Mouse (Mus musculus) CH12.LX (cell line): ENCODE data around the gene Mrpl20. TPM values are rescaled to one million over a fixed set of nuclear protein-coding genes. Genes with fewer than 3 reads are reported as not detected.

Experiments
- DNase-seq: peaks from one replicate; pipeline ENCODE4 v3.0.0-alpha.2; 2013; ENCODE audit errors: extremely low read depth
- H3K27ac ChIP-seq: 2 replicates; pipeline ENCODE4 v1.5.1; 2012; ENCODE audit warnings: low read depth, mild to moderate bottlenecking, control low read depth, moderate library complexity; ENCODE audit not compliant: insufficient read depth
- H3K27me3 ChIP-seq: replicated peaks from 2 replicates; pipeline ENCODE3; 2012; ENCODE audit warnings: inconsistent platforms
- H3K36me3 ChIP-seq, 2 experiments: replicated peaks in 1 of 2; 2 replicates each; pipeline versions ENCODE3 to v1.6.1; 2012; ENCODE audit warnings: inconsistent platforms in 1 of 2, low read length in 1 of 2, mild to moderate bottlenecking in 1 of 2, mixed read lengths in 1 of 2, moderate library complexity in 1 of 2; ENCODE audit not compliant: control insufficient read depth in 1 of 2, insufficient read depth in 1 of 2
- H3K4me1 ChIP-seq, 2 experiments: 2 replicates each; pipeline ENCODE4 v1.6.1; 2012; ENCODE audit warnings: inconsistent platforms in 1 of 2, moderate library complexity in 1 of 2; ENCODE audit not compliant: insufficient read depth in 2 of 2, control insufficient read depth in 1 of 2
- H3K4me2 ChIP-seq: 2 replicates; pipeline ENCODE4 v1.6.1; 2012; ENCODE audit warnings: low read depth, mild to moderate bottlenecking, control low read depth; ENCODE audit not compliant: poor library complexity, insufficient read depth, severe bottlenecking
- H3K4me3 ChIP-seq, 3 experiments: fragments of 150-350 bp in 1 of 3; sonication (generic) in 1 of 3; replicated peaks in 1 of 3; 2 replicates each; pipeline versions ENCODE3 to v1.5.1; 2011 to 2012; ENCODE audit warnings: low read depth in 2 of 3, low read length in 2 of 3, mild to moderate bottlenecking in 2 of 3, moderate library complexity in 2 of 3, control low read depth in 1 of 3, improper control_type of control experiment in 1 of 3, inconsistent platforms in 1 of 3, mixed read lengths in 1 of 3; ENCODE audit not compliant: poor library complexity in 1 of 3
- H3K79me2 ChIP-seq: replicated peaks from 2 replicates; pipeline ENCODE4 v1.6.1; 2012; ENCODE audit warnings: mild to moderate bottlenecking, moderate library complexity; ENCODE audit not compliant: control insufficient read depth, poor library complexity, insufficient read depth, severe bottlenecking; ENCODE audit errors: extremely low read depth
- H3K9ac ChIP-seq: 2 replicates; pipeline ENCODE4 v1.6.1; 2012; ENCODE audit warnings: low read depth, mild to moderate bottlenecking, control low read depth, moderate library complexity; ENCODE audit not compliant: insufficient read depth
- H3K9me3 ChIP-seq: replicated peaks from 2 replicates; pipeline ENCODE3; 2012; ENCODE audit warnings: low read length, inconsistent platforms, mixed read lengths
- BHLHE40 ChIP-seq: IDR thresholded peaks from 2 replicates; pipeline ENCODE4 v1.6.1; 2011; ENCODE audit warnings: mild to moderate bottlenecking, low read depth, low read length, improper control_type of control experiment
- CHD1 ChIP-seq: IDR thresholded peaks from 2 replicates; pipeline ENCODE4 v1.6.1; 2012; ENCODE audit warnings: low read depth, low read length, improper control_type of control experiment, inconsistent platforms
- CHD2 ChIP-seq: IDR thresholded peaks from 2 replicates; pipeline ENCODE4 v1.6.1; 2011; ENCODE audit warnings: low read length, improper control_type of control experiment
- CTCF ChIP-seq, 2 experiments: IDR thresholded peaks in 1 of 2; conservative IDR thresholded peaks in 1 of 2; 2 replicates each; pipeline ENCODE4 v1.5.1; 2011 to 2012; ENCODE audit warnings: low read depth in 2 of 2, low read length in 2 of 2, improper control_type of control experiment in 1 of 2, inconsistent platforms in 1 of 2, mild to moderate bottlenecking in 1 of 2, moderate library complexity in 1 of 2
- E2F4 ChIP-seq: IDR thresholded peaks from 2 replicates; pipeline ENCODE4 v1.6.1; 2011; ENCODE audit warnings: low read depth, low read length, improper control_type of control experiment; ENCODE audit not compliant: insufficient replicate concordance
- ELF1 ChIP-seq: IDR thresholded peaks from 2 replicates; pipeline ENCODE4 v1.6.1; 2014; ENCODE audit warnings: low read depth, mild to moderate bottlenecking, inconsistent platforms, low read length, improper control_type of control experiment
- EP300 ChIP-seq: IDR thresholded peaks from 2 replicates; pipeline ENCODE4 v1.6.1; 2011; ENCODE audit warnings: low read length, improper control_type of control experiment
- GABPA ChIP-seq: IDR thresholded peaks from 2 replicates; pipeline ENCODE4 v1.6.1; 2012; ENCODE audit warnings: low read depth, low read length, improper control_type of control experiment, inconsistent platforms; ENCODE audit not compliant: insufficient replicate concordance
- HCFC1 ChIP-seq: IDR thresholded peaks from 2 replicates; pipeline ENCODE4 v1.6.1; 2012; ENCODE audit warnings: low read depth, mild to moderate bottlenecking, inconsistent platforms, low read length, improper control_type of control experiment
- IRF4 ChIP-seq: IDR thresholded peaks from 2 replicates; pipeline ENCODE4 v1.6.1; 2014; ENCODE audit warnings: low read depth, mild to moderate bottlenecking, inconsistent platforms, low read length, improper control_type of control experiment
- KAT2A ChIP-seq: IDR thresholded peaks from 2 replicates; pipeline ENCODE4 v1.6.1; 2012; ENCODE audit warnings: low read length, improper control_type of control experiment, inconsistent platforms; ENCODE audit not compliant: insufficient replicate concordance
- MAFK ChIP-seq: IDR thresholded peaks from 2 replicates; pipeline ENCODE4 v1.6.1; 2011; ENCODE audit warnings: low read length, improper control_type of control experiment; ENCODE audit not compliant: insufficient replicate concordance
- MAX ChIP-seq: IDR thresholded peaks from 2 replicates; pipeline ENCODE4 v1.6.1; 2011; ENCODE audit warnings: low read length, improper control_type of control experiment
- MAZ ChIP-seq: IDR thresholded peaks from 2 replicates; pipeline ENCODE4 v1.6.1; 2012; ENCODE audit warnings: low read depth, mild to moderate bottlenecking, inconsistent platforms, low read length, improper control_type of control experiment, moderate library complexity
- MEF2A ChIP-seq: IDR thresholded peaks from 2 replicates; pipeline ENCODE4 v1.6.1; 2014; ENCODE audit warnings: low read depth, mild to moderate bottlenecking, inconsistent platforms, low read length, improper control_type of control experiment, borderline replicate concordance
- MXI1 ChIP-seq: IDR thresholded peaks from 2 replicates; pipeline ENCODE4 v1.6.1; 2011; ENCODE audit warnings: mild to moderate bottlenecking, low read depth, low read length, improper control_type of control experiment
- MYC ChIP-seq: IDR thresholded peaks from 2 replicates; pipeline ENCODE4 v1.6.1; 2011; ENCODE audit warnings: low read depth, mild to moderate bottlenecking, improper control_type of control experiment, low read length
- PAX5 ChIP-seq: IDR thresholded peaks from 2 replicates; pipeline ENCODE4 v1.6.1; 2012; ENCODE audit warnings: low read length, inconsistent platforms, mixed read lengths
- POLR2A ChIP-seq: IDR thresholded peaks from 2 replicates; pipeline ENCODE4 v1.6.1; 2011; ENCODE audit warnings: low read depth, mild to moderate bottlenecking, improper control_type of control experiment, low read length
- RAD21 ChIP-seq: IDR thresholded peaks from 2 replicates; pipeline ENCODE4 v1.6.1; 2011; ENCODE audit warnings: low read depth, mild to moderate bottlenecking, low read length, improper control_type of control experiment, moderate library complexity
- RCOR1 ChIP-seq: conservative IDR thresholded peaks from 2 replicates; pipeline ENCODE4 v1.6.1; 2012; ENCODE audit warnings: low read depth, mild to moderate bottlenecking, inconsistent platforms, low read length, improper control_type of control experiment
- SIN3A ChIP-seq: IDR thresholded peaks from 2 replicates; pipeline ENCODE4 v1.6.1; 2012; ENCODE audit warnings: low read length, improper control_type of control experiment, inconsistent platforms
- SMC3 ChIP-seq: IDR thresholded peaks from 2 replicates; pipeline ENCODE4 v1.6.1; 2011; ENCODE audit warnings: low read depth, low read length, improper control_type of control experiment
- TBP ChIP-seq: conservative IDR thresholded peaks from 2 replicates; pipeline ENCODE4 v1.6.1; 2011; ENCODE audit warnings: low read depth, low read length, improper control_type of control experiment
- UBTF ChIP-seq: IDR thresholded peaks from 2 replicates; pipeline ENCODE4 v1.6.1; 2012; ENCODE audit warnings: low read depth, mild to moderate bottlenecking, inconsistent platforms, low read length, improper control_type of control experiment, moderate library complexity
- USF2 ChIP-seq: conservative IDR thresholded peaks from 2 replicates; pipeline ENCODE4 v1.6.1; 2011; ENCODE audit warnings: low read depth, low read length, improper control_type of control experiment
- ZC3H11A ChIP-seq: IDR thresholded peaks from 2 replicates; pipeline ENCODE4 v1.6.1; 2012; ENCODE audit warnings: low read depth, mild to moderate bottlenecking, inconsistent platforms, low read length, improper control_type of control experiment
- ZKSCAN1 ChIP-seq: IDR thresholded peaks from 2 replicates; pipeline ENCODE4 v1.6.1; 2012; ENCODE audit warnings: low read depth, inconsistent platforms, low read length, improper control_type of control experiment, borderline replicate concordance
- ZMIZ1 ChIP-seq: IDR thresholded peaks from 2 replicates; pipeline ENCODE4 v1.6.1; 2012; ENCODE audit warnings: low read depth, mild to moderate bottlenecking, inconsistent platforms, low read length, improper control_type of control experiment
- ZNF384 ChIP-seq: IDR thresholded peaks from 2 replicates; pipeline ENCODE4 v1.6.1; 2012; ENCODE audit warnings: low read depth, low read length, improper control_type of control experiment, inconsistent platforms
- dilution Hi-C: fragments of 300-500 bp; cut with MboI; formaldehyde crosslinking; loops from 2 replicates; pipeline ENCODE4 v1.14.3; 2020; ENCODE audit warnings: low sequenced_read_pairs; ENCODE audit not compliant: extremely low pct_unique_long_range_greater_than_20kb, extremely low pct_ligation_motif_present
- in situ Hi-C: fragments of 300-500 bp; cut with MboI; formaldehyde crosslinking; loops from 3 replicates; pipeline ENCODE4 v1.14.3; 2019; ENCODE audit warnings: low sequenced_read_pairs, low pct_ligation_motif_present, low pct_unique_long_range_greater_than_20kb, mixed read lengths
- polyA plus RNA-seq: library from polyadenylated mRNA; unstranded; fragments of >175 nt; gene quantifications from 2 replicates; pipeline ENCODE4 v1.2.1, GENCODE M21; 2012; ENCODE audit warnings: low read depth; ENCODE audit not compliant: insufficient read length
- total RNA-seq, 2 experiments: library from RNA; depleted of rRNA; stranded (reverse); fragments of 300-350 nt in 1 of 2; fragments of >200 nt in 1 of 2; gene quantifications; 2 replicates each; pipeline ENCODE4 v1.2.3; 2012 to 2014

Gene Mrpl20
- total and polyA plus RNA-seq, 3 experiments = 146 to 230 (median 193) TPM

GRCm38 (mm10) chr4:155769496-155769879, 33.2 kb upstream of the Mrpl20 start:
- in situ Hi-C loops = loop anchor here (5.0 kb wide), 1 partner anchor 37 kb away; the partner anchor contains the start of gene Tmem240
- Histone ChIP-seq H3K4me3 (peak overlapping the region; percentile 57 to 58 (median 57)), H3K27ac (no peak overlapping the region)

DNA sequence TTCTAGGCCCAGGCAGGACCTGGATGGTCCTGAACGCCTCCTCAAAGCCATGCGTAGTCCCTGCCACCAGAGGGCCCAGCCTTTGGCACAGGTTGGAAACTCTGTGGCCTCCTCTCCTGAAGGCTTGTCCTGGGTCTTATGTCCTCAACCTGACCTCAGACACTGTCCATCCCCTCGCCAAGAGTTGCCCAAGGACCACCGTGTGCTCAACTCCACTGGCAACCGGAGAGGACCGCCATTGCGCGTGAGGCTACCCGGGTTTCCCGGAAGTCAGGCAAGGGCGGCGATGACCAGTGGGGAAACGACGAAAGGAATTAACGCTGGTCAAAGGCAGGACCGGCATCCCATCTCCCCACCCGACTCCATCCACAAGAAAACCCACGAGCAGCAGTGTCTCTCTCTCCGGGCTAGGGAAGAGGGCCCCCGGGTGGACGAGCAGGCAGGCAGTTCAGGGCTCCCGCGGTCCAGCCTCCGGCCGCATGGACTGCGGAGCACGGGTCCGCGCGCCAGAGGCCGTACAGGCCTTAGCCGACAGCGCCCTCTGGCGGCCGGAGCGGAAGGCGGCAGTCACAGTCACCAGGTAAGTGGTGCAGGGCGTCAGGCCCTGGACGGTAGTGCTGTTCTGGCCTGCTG, 32.7 kb upstream of the Mrpl20 start:
- Histone ChIP-seq H3K27ac (no peak overlapping the region), H3K27me3 (peaks cover 42% of the 10 kb centered on the region), H3K79me2 (no peaks in the 10 kb centered on the region), H3K9me3 (no peaks in the 10 kb centered on the region), H3K4me1 (peaks cover 10 to 30% of the 10 kb centered on the region in 2 experiments), H3K4me2 (peak overlapping the region; percentile 14), H3K36me3 (no peaks in the 10 kb centered on the region), H3K9ac (peak overlapping the region; percentile 68), H3K4me3 (peak overlapping the region; percentile 57 to 58 (median 57))
- dilution Hi-C loops (no loop called here), in situ Hi-C loops (loop anchor here (5.0 kb wide), 1 partner anchor 38 kb away; the partner anchor contains the start of gene Tmem240)
- peak; percentile 77 for DNase-seq
- TF ChIP-seq BHLHE40 (peak; percentile 52; the same call in 1 of the 2 replicates), HCFC1 (peak; percentile 52), POLR2A (peak; percentile 82), CHD1 (no peak), SMC3 (peak; percentile 70), CTCF (conservative IDR thresholded peaks at IDR 0.05 in 1 of 2, IDR thresholded peaks at IDR 0.05 in 1 of 2; ENCODE audit: low read depth in 2 of 2, low read length in 2 of 2) (peak; percentile 31 to 93; a peak in 3 of 4 replicates), RCOR1 (no peak; the same call in 1 of the 2 replicates), IRF4 (peak; percentile 51), USF2 (no peak), ZC3H11A (no peak), CHD2 (no peak), E2F4 (no peak), ZNF384 (no peak), ELF1 (peak; percentile 82), TBP (no peak), SIN3A (peak; percentile 71), ZMIZ1 (peak; percentile 85), MAX (peak; percentile 90), MYC (peak; percentile 93), KAT2A (0 out of 2 replicates have a peak, but pooled peaks have one; percentile 28), MAFK (no peak), RAD21 (peak; percentile 75), GABPA (no peak), MEF2A (0 out of 2 replicates have a peak, but pooled peaks have one; percentile 31), PAX5 (no peak), EP300 (peak; percentile 6; the same call in 1 of the 2 replicates), MXI1 (peak; percentile 93), UBTF (peak; percentile 62; the same call in 1 of the 2 replicates), ZKSCAN1 (no peak), MAZ (peak; percentile 67)

More at GRCm38 (mm10) chr4:155769496-155769879, 33.2 kb upstream of the Mrpl20 start:
- peaks cover 40% of the 10 kb centered on the region for H3K27me3 ChIP-seq
- peak overlapping the region; percentile 68 for H3K9ac ChIP-seq
- peak overlapping the region; percentile 14 for H3K4me2 ChIP-seq
- peaks cover 8 to 25% of the 10 kb centered on the region in 2 experiments for H3K4me1 ChIP-seq
- no peaks in the 10 kb centered on the region for H3K9me3 ChIP-seq
- TF ChIP-seq MAX (no peak), KAT2A (no peak), PAX5 (no peak), HCFC1 (no peak), RAD21 (no peak), MAFK (no peak), IRF4 (no peak)
- no peaks in the 10 kb centered on the region for H3K36me3 ChIP-seq
- dilution Hi-C loops = no loop called here
- no peaks in the 10 kb centered on the region for H3K79me2 ChIP-seq
- DNase-seq = no peak
